Mouse (Mus musculus) lung, postnatal 36 days (tissue): ENCODE results near the gene Arhgap1.

Source experiments
- DNase-seq: peaks from one replicate; pipeline ENCODE4 v3.0.0; 2022; ENCODE audit warnings: mixed read lengths

Arhgap1 gene

GRCm38 (mm10) chr2:91699225-91699624 is 49.6 kb downstream of the Arhgap1 start:
- no peak for DNase-seq

GRCm38 (mm10) chr2:91701366-91701765 is 51.7 kb downstream of the Arhgap1 start:
- DNase-seq = no peak

- DNase-seq = no peak
Observed at GRCm38 (mm10) chr2:91705736-91706135, 56.1 kb downstream of the Arhgap1 start.

- DNase-seq = no peak
Observed at GRCm38 (mm10) chr2:91706456-91706855, 56.8 kb downstream of the Arhgap1 start.

GRCm38 (mm10) chr2:91708361-91708760 is 58.7 kb downstream of the Arhgap1 start:
- no peak for DNase-seq

- peak; percentile 95 for DNase-seq
Observed at GRCm38 (mm10) chr2:91710272-91711234, 60.9 kb downstream of the Arhgap1 start, which contains the start of the genes Atg13 and Harbi1. Atg13 (minus strand) TSS chr2:91710576. Harbi1 (plus strand) TSS chr2:91710852.

GRCm38 (mm10) chr2:91711256-91711925 is 61.7 kb downstream of the Arhgap1 start:
- peak; percentile 18 for DNase-seq

- DNase-seq = no peak
Observed at GRCm38 (mm10) chr2:91714921-91715320, 65.3 kb downstream of the Arhgap1 start.

- DNase-seq = no peak
Observed at GRCm38 (mm10) chr2:91718276-91718675, 68.6 kb downstream of the Arhgap1 start.
